Mouse (Mus musculus) brain, embryonic 14.5 days (tissue): ENCODE data around the gene Usp36.

ENCODE experiments used
- CTCF ChIP-seq: fragments of 200-500 bp; IDR thresholded peaks from 2 replicates; pipeline ENCODE4 v1.5.1; 2012; ENCODE audit warnings: inconsistent platforms, mild to moderate bottlenecking, moderate library complexity, borderline replicate concordance; ENCODE audit not compliant: insufficient read depth, insufficient read length; ENCODE audit errors: extremely low read depth
- POLR2A ChIP-seq: fragments of 200-500 bp; IDR thresholded peaks from 2 replicates; pipeline ENCODE4 v1.6.1; 2012; ENCODE audit warnings: mild to moderate bottlenecking, inconsistent platforms, borderline replicate concordance; ENCODE audit not compliant: poor library complexity, insufficient read depth, insufficient read length, severe bottlenecking; ENCODE audit errors: extremely low read depth

GRCm38 (mm10) chr11:118234500-118234899 lies 55.5 kb downstream of the Usp36 start:
- no peak for TF ChIP-seq CTCF
- TF ChIP-seq POLR2A = no peak
